Mouse (Mus musculus): ENCODE measurements around the gene Fgl2.
A peak's percentile ranks its signal among the peaks of the same experiment; 100 is the strongest.

The Fgl2 gene

GRCm38 (mm10) chr5:21384252-21384960 is 12.0 kb downstream of the Fgl2 start:
- no peak for DNase-seq (ENCODE audit: extremely low spot score)

GRCm38 (mm10) chr5:21384976-21385375 is 12.5 kb downstream of the Fgl2 start:
- no peak for DNase-seq (ENCODE audit: extremely low spot score)

- no peak for DNase-seq (ENCODE audit: extremely low spot score)
Measured at GRCm38 (mm10) chr5:21386432-21386831, 14.0 kb downstream of the Fgl2 start.

GRCm38 (mm10) chr5:21387340-21387739 is 14.9 kb downstream of the Fgl2 start:
- no peak for DNase-seq (ENCODE audit: extremely low spot score)

- no peak for DNase-seq (ENCODE audit: extremely low spot score)
Measured at GRCm38 (mm10) chr5:21388855-21389254, 16.4 kb downstream of the Fgl2 start.

- no peak for DNase-seq (ENCODE audit: extremely low spot score)
Measured at GRCm38 (mm10) chr5:21391616-21392384, 19.4 kb downstream of the Fgl2 start.

- no peak for DNase-seq (ENCODE audit: extremely low spot score)
Measured at GRCm38 (mm10) chr5:21394562-21394961, 22.1 kb downstream of the Fgl2 start.

GRCm38 (mm10) chr5:21395205-21395840 is 22.9 kb downstream of the Fgl2 start:
- DNase-seq (ENCODE audit: extremely low spot score): no peak

GRCm38 (mm10) chr5:21411261-21411666 is 38.8 kb downstream of the Fgl2 start:
- no peak for DNase-seq (ENCODE audit: extremely low spot score)

- no peak for DNase-seq (ENCODE audit: extremely low spot score)
Measured at GRCm38 (mm10) chr5:21412056-21412455, 39.6 kb downstream of the Fgl2 start.

GRCm38 (mm10) chr5:21413322-21413721 is 40.9 kb downstream of the Fgl2 start:
- no peak for DNase-seq (ENCODE audit: extremely low spot score)

- no peak for DNase-seq (ENCODE audit: extremely low spot score)
Measured at GRCm38 (mm10) chr5:21414116-21414820, 41.8 kb downstream of the Fgl2 start.

GRCm38 (mm10) chr5:21418613-21419012 is 46.2 kb downstream of the Fgl2 start:
- DNase-seq (ENCODE audit: extremely low spot score): no peak

- no peak for DNase-seq (ENCODE audit: extremely low spot score)
Measured at GRCm38 (mm10) chr5:21420609-21421008, 48.2 kb downstream of the Fgl2 start.

- peak; percentile 91 for DNase-seq (ENCODE audit: extremely low spot score)
Measured at GRCm38 (mm10) chr5:21424614-21425602, 52.5 kb downstream of the Fgl2 start, which contains the start of the genes Ccdc146 and Fam185a. Ccdc146 (minus strand) TSS chr5:21424677. Fam185a (plus strand) TSS chr5:21424958.

- no peak for DNase-seq (ENCODE audit: extremely low spot score)
Measured at GRCm38 (mm10) chr5:21426666-21427065, 54.2 kb downstream of the Fgl2 start.

Data from embryo, embryonic 9.5 days (tissue).